Mouse (Mus musculus) spleen, adult 2 months (tissue): ENCODE data around the gene Plau.

Experiments used
- CTCF ChIP-seq: fragments of 200-500 bp; IDR thresholded peaks from 2 replicates; pipeline ENCODE4 v1.5.1; 2011; ENCODE audit warnings: mild to moderate bottlenecking, inconsistent platforms; ENCODE audit not compliant: insufficient read depth, insufficient read length, insufficient replicate concordance; ENCODE audit errors: extremely low read depth
- POLR2A ChIP-seq: fragments of 200-500 bp; IDR thresholded peaks from 2 replicates; pipeline ENCODE4 v1.6.1; 2011; ENCODE audit warnings: low read depth, low read length, inconsistent platforms

GRCm38 (mm10) chr14:20887541-20888085 is 51.2 kb downstream of the Plau start:
- no peak for TF ChIP-seq POLR2A
- TF ChIP-seq CTCF, result no peak
